Mouse (Mus musculus): ENCODE data around the gene Strn3. TPM values are rescaled to one million over a fixed set of nuclear protein-coding genes. Genes with fewer than 3 reads are reported as not detected.

The Strn3 gene
- polyA plus RNA-seq (2011; ENCODE audit: insufficient read depth, insufficient read length, low read depth, missing spikeins): 106 and 109 TPM in 2 replicates

GRCm38 (mm10) chr12:51691845-51692632, at the start of gene Strn3:
TSS of gene Strn3 (minus strand) at chr12:51691897.
- H3K4me1 ChIP-seq (ENCODE audit: control insufficient read depth, insufficient read depth, low read length): no peaks in the 10 kb centered on the region
- peak within 1 kb of the TSS; percentile 88 for H3K27ac ChIP-seq (ENCODE audit: insufficient read depth, low read length)
- TF ChIP-seq POLR2A (IDR thresholded peaks at IDR 0.05; ENCODE audit: insufficient read depth, low read length): peak; percentile 62
- TF ChIP-seq CTCF (IDR thresholded peaks at IDR 0.05; ENCODE audit: low read depth, low read length): no peak
- no peak for TF ChIP-seq EP300 (IDR thresholded peaks at IDR 0.05; ENCODE audit: insufficient read depth, low read depth, low read length)
- no peaks in the 10 kb centered on the region for H3K36me3 ChIP-seq (ENCODE audit: control insufficient read depth, insufficient read depth, low read length, poor library complexity, severe bottlenecking)
- no peaks in the 10 kb centered on the region for H3K27me3 ChIP-seq (ENCODE audit: control insufficient read depth, insufficient read depth, low read length, poor library complexity, severe bottlenecking)
- no peaks in the 10 kb centered on the region for H3K9me3 ChIP-seq (replicated peaks; ENCODE audit: control insufficient read depth, insufficient read depth, low read length, poor library complexity, severe bottlenecking)
- H3K9ac ChIP-seq (ENCODE audit: low read depth, poor library complexity, severe bottlenecking): peak within 1 kb of the TSS; percentile 98
- peak within 1 kb of the TSS; percentile 97 for H3K4me3 ChIP-seq (ENCODE audit: low read depth, low read length)

- no peak overlapping the region for H3K9ac ChIP-seq (ENCODE audit: low read depth, poor library complexity, severe bottlenecking)
- TF ChIP-seq EP300 (IDR thresholded peaks at IDR 0.05; ENCODE audit: insufficient read depth, low read depth, low read length) (no peak), POLR2A (IDR thresholded peaks at IDR 0.05; ENCODE audit: insufficient read depth, low read length) (no peak), CTCF (IDR thresholded peaks at IDR 0.05; ENCODE audit: low read depth, low read length) (no peak)
- H3K9me3 ChIP-seq (replicated peaks; ENCODE audit: control insufficient read depth, insufficient read depth, low read length, poor library complexity, severe bottlenecking): no peaks in the 10 kb centered on the region
- 0 out of 2 replicates have a peak overlapping the region, but pooled peaks have one; percentile 2 for H3K27ac ChIP-seq (ENCODE audit: insufficient read depth, low read length)
- H3K36me3 ChIP-seq (ENCODE audit: control insufficient read depth, insufficient read depth, low read length, poor library complexity, severe bottlenecking): no peaks in the 10 kb centered on the region
- H3K4me1 ChIP-seq (ENCODE audit: control insufficient read depth, insufficient read depth, low read length): peaks cover 5% of the 10 kb centered on the region
- H3K27me3 ChIP-seq (ENCODE audit: control insufficient read depth, insufficient read depth, low read length, poor library complexity, severe bottlenecking): no peaks in the 10 kb centered on the region
- no peak overlapping the region for H3K4me3 ChIP-seq (ENCODE audit: low read depth, low read length)
Observed at GRCm38 (mm10) chr12:51736807-51737206, 45.1 kb upstream of the Strn3 start.

DNA sequence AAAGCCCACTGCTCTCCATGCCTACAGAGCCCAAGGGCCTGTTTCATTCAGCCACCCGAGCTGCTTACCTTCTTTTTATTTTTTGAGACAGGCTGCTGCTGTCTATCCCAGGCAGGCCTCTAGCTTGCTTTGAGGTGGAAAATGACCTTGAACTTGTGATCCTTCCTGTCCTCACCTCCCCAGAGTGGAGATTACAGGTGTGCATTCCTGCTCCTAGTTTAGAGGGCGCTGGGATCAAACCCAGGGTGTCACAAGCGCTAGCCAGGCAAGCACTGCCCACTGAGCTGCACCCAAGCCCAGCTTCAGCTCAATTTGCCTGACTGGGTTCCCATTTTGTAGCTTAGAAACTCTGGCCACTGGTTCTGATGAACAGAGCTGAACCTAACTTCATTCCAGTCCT, 44.7 kb upstream of the Strn3 start:
- no peaks in the 10 kb centered on the region for H3K36me3 ChIP-seq (ENCODE audit: control insufficient read depth, insufficient read depth, low read length, poor library complexity, severe bottlenecking)
- no peak overlapping the region for H3K9ac ChIP-seq (ENCODE audit: low read depth, poor library complexity, severe bottlenecking)
- H3K4me3 ChIP-seq (ENCODE audit: low read depth, low read length): no peak overlapping the region
- peak overlapping the region; percentile 2; the same call in 1 of the 2 replicates for H3K27ac ChIP-seq (ENCODE audit: insufficient read depth, low read length)
- H3K9me3 ChIP-seq (replicated peaks; ENCODE audit: control insufficient read depth, insufficient read depth, low read length, poor library complexity, severe bottlenecking): no peaks in the 10 kb centered on the region
- H3K27me3 ChIP-seq (ENCODE audit: control insufficient read depth, insufficient read depth, low read length, poor library complexity, severe bottlenecking): no peaks in the 10 kb centered on the region
- no peak for TF ChIP-seq POLR2A (IDR thresholded peaks at IDR 0.05; ENCODE audit: insufficient read depth, low read length)
- TF ChIP-seq EP300 (IDR thresholded peaks at IDR 0.05; ENCODE audit: insufficient read depth, low read depth, low read length): no peak
- TF ChIP-seq CTCF (IDR thresholded peaks at IDR 0.05; ENCODE audit: low read depth, low read length): no peak
- H3K4me1 ChIP-seq (ENCODE audit: control insufficient read depth, insufficient read depth, low read length): peaks cover 5% of the 10 kb centered on the region

DNA sequence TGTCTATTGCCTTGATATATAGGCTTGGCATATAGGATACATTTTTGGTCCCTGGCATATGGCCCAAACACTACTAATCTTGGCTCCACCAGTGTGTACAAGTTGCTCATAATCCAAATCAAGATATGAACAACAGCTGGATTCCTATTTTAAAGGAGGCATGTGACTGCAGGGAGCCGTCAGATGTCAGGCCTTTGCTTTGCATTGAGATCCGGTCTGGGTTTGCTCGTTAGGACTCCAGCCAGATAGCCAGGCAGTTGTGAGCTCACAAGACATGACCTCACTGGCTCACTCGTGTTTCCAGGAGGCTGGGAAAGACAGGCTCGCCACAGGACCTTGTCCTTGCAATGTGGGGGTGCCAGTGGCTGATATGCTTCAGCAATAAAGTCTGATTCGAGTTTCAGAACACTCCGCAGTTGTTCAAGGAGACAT, 44.2 kb upstream of the Strn3 start:
- no peaks in the 10 kb centered on the region for H3K27me3 ChIP-seq (ENCODE audit: control insufficient read depth, insufficient read depth, low read length, poor library complexity, severe bottlenecking)
- H3K4me3 ChIP-seq (ENCODE audit: low read depth, low read length): no peak overlapping the region
- no peaks in the 10 kb centered on the region for H3K9me3 ChIP-seq (replicated peaks; ENCODE audit: control insufficient read depth, insufficient read depth, low read length, poor library complexity, severe bottlenecking)
- peak overlapping the region; percentile 2; the same call in 1 of the 2 replicates for H3K27ac ChIP-seq (ENCODE audit: insufficient read depth, low read length)
- H3K4me1 ChIP-seq (ENCODE audit: control insufficient read depth, insufficient read depth, low read length): peaks cover 5% of the 10 kb centered on the region
- H3K9ac ChIP-seq (ENCODE audit: low read depth, poor library complexity, severe bottlenecking): no peak overlapping the region
- H3K36me3 ChIP-seq (ENCODE audit: control insufficient read depth, insufficient read depth, low read length, poor library complexity, severe bottlenecking): no peaks in the 10 kb centered on the region
- TF ChIP-seq EP300 (IDR thresholded peaks at IDR 0.05; ENCODE audit: insufficient read depth, low read depth, low read length): no peak
- TF ChIP-seq CTCF (IDR thresholded peaks at IDR 0.05; ENCODE audit: low read depth, low read length): no peak
- TF ChIP-seq POLR2A (IDR thresholded peaks at IDR 0.05; ENCODE audit: insufficient read depth, low read length): no peak

DNA sequence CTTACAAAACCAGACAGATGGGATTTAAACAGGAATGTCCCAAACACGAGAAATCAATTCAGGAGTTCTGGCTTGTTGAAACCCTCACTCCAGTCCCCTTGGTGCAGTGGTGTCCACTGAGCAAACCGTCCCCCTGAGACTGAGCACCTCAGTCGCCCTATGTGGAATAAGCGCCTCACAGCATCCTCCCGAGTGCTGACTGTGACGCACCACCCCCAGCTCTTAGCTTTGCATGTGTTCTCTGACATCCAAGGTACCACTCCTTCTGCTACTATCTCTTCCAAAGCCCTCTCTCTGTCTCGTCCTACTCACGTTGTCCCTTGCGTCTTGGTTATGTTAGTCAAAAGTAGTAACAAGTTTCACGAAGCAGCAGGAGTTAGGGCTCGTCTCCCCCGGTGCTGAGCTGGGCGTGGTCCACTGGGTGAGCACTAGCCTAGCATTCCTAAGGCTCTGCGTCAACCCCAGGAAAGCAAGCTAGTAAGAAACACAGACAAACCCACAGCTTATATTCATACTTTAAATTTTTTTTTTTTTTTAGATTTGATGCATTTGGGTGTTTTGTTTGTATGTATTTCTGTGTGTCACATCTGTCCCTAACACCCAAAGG, 43.0 kb upstream of the Strn3 start:
- Histone ChIP-seq H3K9ac (ENCODE audit: low read depth, poor library complexity, severe bottlenecking) (peak overlapping the region; percentile 6; the same call in 1 of the 2 replicates), H3K9me3 (replicated peaks; ENCODE audit: control insufficient read depth, insufficient read depth, low read length, poor library complexity, severe bottlenecking) (no peaks in the 10 kb centered on the region), H3K4me3 (ENCODE audit: low read depth, low read length) (no peak overlapping the region), H3K4me1 (ENCODE audit: control insufficient read depth, insufficient read depth, low read length) (peaks cover 5% of the 10 kb centered on the region), H3K27me3 (ENCODE audit: control insufficient read depth, insufficient read depth, low read length, poor library complexity, severe bottlenecking) (no peaks in the 10 kb centered on the region), H3K36me3 (ENCODE audit: control insufficient read depth, insufficient read depth, low read length, poor library complexity, severe bottlenecking) (no peaks in the 10 kb centered on the region), H3K27ac (ENCODE audit: insufficient read depth, low read length) (peak overlapping the region; percentile 2; the same call in 1 of the 2 replicates)
- TF ChIP-seq CTCF (IDR thresholded peaks at IDR 0.05; ENCODE audit: low read depth, low read length) (no peak), POLR2A (IDR thresholded peaks at IDR 0.05; ENCODE audit: insufficient read depth, low read length) (no peak), EP300 (IDR thresholded peaks at IDR 0.05; ENCODE audit: insufficient read depth, low read depth, low read length) (no peak)

All from ES-Bruce4 (cell line).